Mouse (Mus musculus) myocyte (in vitro differentiated cells): ENCODE results near the gene Pdss2.

Source experiments
- MAX ChIP-seq: IDR thresholded peaks from one replicate; pipeline ENCODE4 v1.6.1; 2011; ENCODE audit warnings: low read depth, mild to moderate bottlenecking, control low read depth
- POLR2A ChIP-seq: IDR thresholded peaks from one replicate; pipeline ENCODE4 v1.6.1; 2011; ENCODE audit warnings: low read depth, mild to moderate bottlenecking, control low read depth, moderate library complexity; ENCODE audit not compliant: insufficient read length
- TCF12 ChIP-seq: IDR thresholded peaks from one replicate; pipeline ENCODE4 v1.6.1; 2011; ENCODE audit warnings: mild to moderate bottlenecking, control low read depth; ENCODE audit not compliant: poor library complexity, insufficient read depth, severe bottlenecking
- TCF3 ChIP-seq: IDR thresholded peaks from one replicate; pipeline ENCODE4 v1.6.1; 2011; ENCODE audit warnings: low read depth, control low read depth; ENCODE audit not compliant: insufficient read length
- USF1 ChIP-seq: IDR thresholded peaks from one replicate; pipeline ENCODE4 v1.6.1; 2011; ENCODE audit warnings: low read depth, mild to moderate bottlenecking, control low read depth, moderate library complexity

- TF ChIP-seq MAX = no peak
- TF ChIP-seq POLR2A = no peak
- TF ChIP-seq TCF12 = no peak
- no peak for TF ChIP-seq USF1
- no peak for TF ChIP-seq TCF3
Measured at GRCm38 (mm10) chr10:43452663-43452996, 231.3 kb downstream of the Pdss2 start.
